Mouse (Mus musculus) neural tube, embryonic 12.5 days (tissue): ENCODE measurements around the gene Hist1h1b. TPM values are rescaled to one million over a fixed set of nuclear protein-coding genes. Genes with fewer than 3 reads are reported as not detected.
"Not testable (repeated sequence)": the region's sequence is repeated elsewhere in the genome, so short reads cannot be mapped to it uniquely, and the experiment has no call there.

Experiments
- ATAC-seq: fragments of 200-750 bp; cut with Nextera tagmentation; 2 replicates; pipeline ENCODE4 v1.8.0; 2017; ENCODE audit warnings: low read depth, mild to moderate bottlenecking, moderate TSS enrichment, moderate library complexity; ENCODE audit not compliant: low FRiP score
- H3K27ac ChIP-seq: fragments of 300-500 bp; sonication (generic); 2 replicates; pipeline ENCODE4 v1.5.1; 2016
- H3K27me3 ChIP-seq: fragments of 300-500 bp; sonication (generic); replicated peaks from 2 replicates; pipeline ENCODE4 v1.6.1; 2016; ENCODE audit warnings: mild to moderate bottlenecking
- H3K36me3 ChIP-seq: fragments of 300-500 bp; sonication (generic); 2 replicates; pipeline ENCODE4 v1.6.1; 2016; ENCODE audit warnings: mild to moderate bottlenecking
- H3K4me1 ChIP-seq: fragments of 300-500 bp; sonication (generic); 2 replicates; pipeline ENCODE4 v1.6.1; 2016
- H3K4me2 ChIP-seq: fragments of 300-500 bp; sonication (generic); replicated peaks from 2 replicates; pipeline ENCODE4 v1.6.1; 2016; ENCODE audit warnings: mild to moderate bottlenecking
- H3K4me3 ChIP-seq: fragments of 300-500 bp; sonication (generic); 2 replicates; pipeline ENCODE4 v1.5.1; 2016
- H3K9ac ChIP-seq: fragments of 300-500 bp; sonication (generic); 2 replicates; pipeline ENCODE4 v1.6.1; 2016; ENCODE audit warnings: mild to moderate bottlenecking
- H3K9me3 ChIP-seq: fragments of 300-500 bp; sonication (generic); 2 replicates; pipeline ENCODE4 v1.6.1; 2016; ENCODE audit warnings: mild to moderate bottlenecking
- WGBS: fragments of 180-500 bp; shearing (Covaris S2); methylation state at CpG from one replicate; pipeline ENCODE4 v1.1.7; 2016; 5-methylcytosine and 5-hydroxymethylcytosine counted together
- microRNA-seq: library from miRNA; unstranded; fragments of <30 nt; microRNA quantifications from one replicate; pipeline ENCODE4, GENCODE M21; 2017
- polyA plus RNA-seq: library from polyadenylated mRNA; unstranded; fragments of >200 nt; fragmentation: Nextera tagmentation; extraction: Ambion mirVana; gene quantifications from 2 replicates; pipeline ENCODE4 v1.2.1, GENCODE M21; 2016

Hist1h1b gene
- polyA plus RNA-seq, 1 experiment from 2014 or later = 13.1 TPM

- Histone ChIP-seq H3K36me3 (no peaks in the 10 kb centered on the region), H3K27ac (no peak overlapping the region), H3K9me3 (no peaks in the 10 kb centered on the region), H3K27me3 (no peaks in the 10 kb centered on the region), H3K4me3 (no peak overlapping the region), H3K4me2 (no peak overlapping the region), H3K9ac (no peak overlapping the region), H3K4me1 (peaks cover 9% of the 10 kb centered on the region)
- ATAC-seq = no peak
- WGBS = 98% methylated on average over 1 of the region's 1 CpGs
Observed at GRCm38 (mm10) chr13:21745006-21745405, 35.4 kb downstream of the Hist1h1b start.

- not testable (repeated sequence) for H3K36me3 ChIP-seq, H3K27me3 ChIP-seq, H3K9me3 ChIP-seq, H3K4me1 ChIP-seq
- WGBS = under 1% methylated on average over 44 of the region's 56 CpGs
- H3K4me2 ChIP-seq = peak within 1 kb of the TSS; percentile 63
- H3K9ac ChIP-seq = peak within 1 kb of the TSS; percentile 57
- peak within 1 kb of the TSS; percentile 90 for H3K27ac ChIP-seq
- H3K4me3 ChIP-seq = peak within 1 kb of the TSS; percentile 40
- peak; percentile 92 for ATAC-seq
Observed at GRCm38 (mm10) chr13:21734906-21735767, 45.3 kb downstream of the Hist1h1b start, which contains the start of gene Hist1h4j. Hist1h4j (plus strand) TSS chr13:21735064.

GRCm38 (mm10) chr13:21734010-21734905 is 46.2 kb downstream of the Hist1h1b start:
- ATAC-seq = peak; percentile 85
- WGBS = under 1% methylated on average over 21 of the region's 21 CpGs
- peak overlapping the region; percentile 90 for H3K27ac ChIP-seq
- peak overlapping the region; percentile 57 for H3K9ac ChIP-seq
- no peaks in the 10 kb centered on the region for H3K27me3 ChIP-seq
- H3K4me2 ChIP-seq = peak overlapping the region; percentile 63
- no peaks in the 10 kb centered on the region for H3K9me3 ChIP-seq
- peaks cover 6% of the 10 kb centered on the region for H3K4me1 ChIP-seq
- H3K36me3 ChIP-seq = no peaks in the 10 kb centered on the region
- H3K4me3 ChIP-seq = peak overlapping the region; percentile 40

GRCm38 (mm10) chr13:21733466-21733865 is 47.0 kb downstream of the Hist1h1b start:
- no peak overlapping the region for H3K4me3 ChIP-seq
- WGBS = 61% methylated on average over 5 of the region's 5 CpGs
- peaks cover 6% of the 10 kb centered on the region for H3K4me1 ChIP-seq
- no peak overlapping the region for H3K9ac ChIP-seq
- peak; percentile 15; the same call in 1 of the 2 replicates for ATAC-seq
- H3K36me3 ChIP-seq = no peaks in the 10 kb centered on the region
- H3K27ac ChIP-seq = peak overlapping the region; percentile 90
- H3K27me3 ChIP-seq = no peaks in the 10 kb centered on the region
- H3K9me3 ChIP-seq = no peaks in the 10 kb centered on the region
- peak overlapping the region; percentile 63; the same call in 1 of the 2 replicates for H3K4me2 ChIP-seq

Small RNA genes lying within 50 kb of the gene (microRNA-seq; reads per million reads assigned to microRNA genes)
- gene Gm19658 = not detected
- gene Gm44346 = not detected
- gene Gm44454 = not detected

Other genes with a start within 250 kb of the Hist1h1b start
- gene Zkscan8, start 249.5 kb downstream of the Hist1h1b start, polyA plus RNA-seq = 5.9 and 6.8 TPM in 2 replicates
- 0.14 TPM in 2 replicates for gene Olfr1366, start 237.8 kb downstream of the Hist1h1b start, polyA plus RNA-seq
- 0.06 TPM in 1 of 2 replicates, not detected in the other for gene Olfr1535, start 220.7 kb downstream of the Hist1h1b start, polyA plus RNA-seq
- gene Olfr1364, start 198.9 kb downstream of the Hist1h1b start, polyA plus RNA-seq = not detected in 2 replicates
- not detected in 2 replicates for gene Olfr1362, start 166.6 kb downstream of the Hist1h1b start, polyA plus RNA-seq
- not detected in 2 replicates for gene Olfr11, start 138.1 kb downstream of the Hist1h1b start, polyA plus RNA-seq
- not detected in 2 replicates for gene Olfr1361, start 117.2 kb downstream of the Hist1h1b start, polyA plus RNA-seq
- gene Olfr1360, start 103.2 kb downstream of the Hist1h1b start, polyA plus RNA-seq = not detected in 2 replicates
- gene Olfr1359, start 82.5 kb downstream of the Hist1h1b start, polyA plus RNA-seq = not detected in 2 replicates
- gene Hist1h2bl, start 64.5 kb downstream of the Hist1h1b start, polyA plus RNA-seq = 1.6 and 1.7 TPM in 2 replicates
- gene Hist1h2ai, start 64.2 kb downstream of the Hist1h1b start, polyA plus RNA-seq = 16.2 and 34.8 TPM in 2 replicates
- 14.0 and 17.0 TPM in 2 replicates for gene Hist1h3h, start 63.0 kb downstream of the Hist1h1b start, polyA plus RNA-seq
- 2.9 and 4.4 TPM in 2 replicates for gene Hist1h2bm, start 58.6 kb downstream of the Hist1h1b start, polyA plus RNA-seq
- gene Hist1h4j, start 45.6 kb downstream of the Hist1h1b start, polyA plus RNA-seq = 0.87 and 1.6 TPM in 2 replicates
- 0.96 and 2.4 TPM in 2 replicates for gene Hist1h4k, start 30.1 kb downstream of the Hist1h1b start, polyA plus RNA-seq
- gene Hist1h2ak, start 26.8 kb downstream of the Hist1h1b start, polyA plus RNA-seq = 18.4 and 29.6 TPM in 2 replicates
- gene Hist1h2bn, start 26.5 kb downstream of the Hist1h1b start, polyA plus RNA-seq = 2.0 and 3.0 TPM in 2 replicates
- 97.6 and 126 TPM in 2 replicates for gene Hist1h3i, start 2.7 kb upstream of the Hist1h1b start, polyA plus RNA-seq
- 7.9 and 9.0 TPM in 2 replicates for gene Hist1h2an, start 6.6 kb upstream of the Hist1h1b start, polyA plus RNA-seq
- gene Hist1h2bp, start 6.8 kb upstream of the Hist1h1b start, polyA plus RNA-seq = 0.68 and 1.7 TPM in 2 replicates
- 17.1 and 26.1 TPM in 2 replicates for gene Hist1h2bq, start 29.6 kb upstream of the Hist1h1b start, polyA plus RNA-seq
- gene Hist1h2ao, start 29.8 kb upstream of the Hist1h1b start, polyA plus RNA-seq = not detected in 2 replicates
- gene Hist1h4m, start 31.1 kb upstream of the Hist1h1b start, polyA plus RNA-seq = not detected in 2 replicates
- gene Hist1h4n, start 51.6 kb upstream of the Hist1h1b start, polyA plus RNA-seq = 11.4 and 12.4 TPM in 2 replicates
- 3,361 and 3,805 TPM in 2 replicates for gene Hist1h2ap, start 52.9 kb upstream of the Hist1h1b start, polyA plus RNA-seq
- 18.7 and 25.8 TPM in 2 replicates for gene Hist1h2br, start 53.1 kb upstream of the Hist1h1b start, polyA plus RNA-seq
- 19.1 and 19.4 TPM in 2 replicates for gene Zfp184, start 164.5 kb upstream of the Hist1h1b start, polyA plus RNA-seq
- gene Pom121l2, start 200.6 kb upstream of the Hist1h1b start, polyA plus RNA-seq = not detected in 2 replicates
- 0.41 TPM in 1 of 2 replicates, not detected in the other for gene Prss16, start 229.1 kb upstream of the Hist1h1b start, polyA plus RNA-seq